Mouse (Mus musculus) forebrain, embryonic 12.5 days (tissue): ENCODE measurements around the gene Col17a1. TPM values are rescaled to one million over a fixed set of nuclear protein-coding genes. Genes with fewer than 3 reads are reported as not detected.

ENCODE experiments used
- ATAC-seq: fragments of 200-750 bp; cut with Nextera tagmentation; 2 replicates; pipeline ENCODE4 v1.8.0; 2017; ENCODE audit warnings: moderate TSS enrichment; ENCODE audit not compliant: low FRiP score
- H3K27ac ChIP-seq: fragments of 300-500 bp; sonication (generic); 2 replicates; pipeline ENCODE4 v1.5.1; 2016; ENCODE audit warnings: mild to moderate bottlenecking
- H3K27me3 ChIP-seq: fragments of 300-500 bp; sonication (generic); 2 replicates; pipeline ENCODE4 v1.6.1; 2016; ENCODE audit warnings: mild to moderate bottlenecking
- H3K36me3 ChIP-seq: fragments of 300-500 bp; sonication (generic); replicated peaks from 2 replicates; pipeline ENCODE4 v1.6.1; 2016; ENCODE audit warnings: mild to moderate bottlenecking
- H3K4me1 ChIP-seq: fragments of 300-500 bp; sonication (generic); 2 replicates; pipeline ENCODE4 v1.6.1; 2016
- H3K4me2 ChIP-seq: fragments of 300-500 bp; sonication (generic); 2 replicates; pipeline ENCODE4 v1.6.1; 2016; ENCODE audit warnings: mild to moderate bottlenecking, moderate library complexity
- H3K4me3 ChIP-seq: fragments of 300-500 bp; sonication (generic); replicated peaks from 2 replicates; pipeline ENCODE4 v1.5.1; 2016; ENCODE audit warnings: mild to moderate bottlenecking
- H3K9ac ChIP-seq: fragments of 300-500 bp; sonication (generic); 2 replicates; pipeline ENCODE4 v1.6.1; 2016; ENCODE audit warnings: mild to moderate bottlenecking
- H3K9me3 ChIP-seq: fragments of 300-500 bp; sonication (generic); 2 replicates; pipeline ENCODE4 v1.6.1; 2016
- whole genome bisulfite sequencing: fragments of 180-500 bp; shearing (Covaris S2); methylation state at CpG from one replicate; pipeline ENCODE4 v1.1.7; 2016; 5-methylcytosine and 5-hydroxymethylcytosine counted together
- polyA plus RNA-seq: library from polyadenylated mRNA; unstranded; fragments of >200 nt; fragmentation: Nextera tagmentation; extraction: Ambion mirVana; gene quantifications from 2 replicates; pipeline ENCODE4 v1.2.1, GENCODE M21; 2016

Gene Col17a1
- polyA plus RNA-seq, 1 experiment from 2014 or later = 0.92 TPM

GRCm38 (mm10) chr19:47705080-47705771, 13.3 kb upstream of the Col17a1 start:
- WGBS = 80% methylated on average over 13 of the region's 13 CpGs
- no peaks in the 10 kb centered on the region for H3K36me3 ChIP-seq

GRCm38 (mm10) chr19:47700509-47700908, 8.6 kb upstream of the Col17a1 start:
- Histone ChIP-seq H3K27ac (no peak overlapping the region), H3K4me2 (no peak overlapping the region), H3K9ac (no peak overlapping the region), H3K9me3 (no peaks in the 10 kb centered on the region), H3K4me3 (no peak overlapping the region), H3K4me1 (no peaks in the 10 kb centered on the region), H3K36me3 (no peaks in the 10 kb centered on the region), H3K27me3 (no peaks in the 10 kb centered on the region)
- ATAC-seq = no peak
- WGBS = 84% methylated on average over 8 of the region's 8 CpGs

More at GRCm38 (mm10) chr19:47705080-47705771, 13.3 kb upstream of the Col17a1 start:
- H3K4me3 ChIP-seq = no peak overlapping the region
- H3K27me3 ChIP-seq = no peaks in the 10 kb centered on the region
- no peak overlapping the region for H3K4me2 ChIP-seq
- H3K27ac ChIP-seq = no peak overlapping the region
- no peak for ATAC-seq
- H3K9ac ChIP-seq = no peak overlapping the region
- no peaks in the 10 kb centered on the region for H3K4me1 ChIP-seq
- H3K9me3 ChIP-seq = no peaks in the 10 kb centered on the region

GRCm38 (mm10) chr19:47699743-47700142, 7.8 kb upstream of the Col17a1 start:
- Histone ChIP-seq H3K9me3 (no peaks in the 10 kb centered on the region), H3K4me1 (no peaks in the 10 kb centered on the region), H3K27me3 (no peaks in the 10 kb centered on the region), H3K27ac (no peak overlapping the region), H3K36me3 (no peaks in the 10 kb centered on the region), H3K9ac (no peak overlapping the region), H3K4me2 (no peak overlapping the region), H3K4me3 (no peak overlapping the region)
- ATAC-seq = no peak
- 90% methylated on average over 9 of the region's 9 CpGs for WGBS

GRCm38 (mm10) chr19:47698266-47698665, 6.4 kb upstream of the Col17a1 start:
- no peak overlapping the region for H3K9ac ChIP-seq
- no peaks in the 10 kb centered on the region for H3K9me3 ChIP-seq
- H3K4me3 ChIP-seq = no peak overlapping the region
- no peaks in the 10 kb centered on the region for H3K27me3 ChIP-seq
- H3K4me1 ChIP-seq = peaks cover 10% of the 10 kb centered on the region
- no peaks in the 10 kb centered on the region for H3K36me3 ChIP-seq
- 91% methylated on average over 9 of the region's 9 CpGs for WGBS
- ATAC-seq = no peak
- H3K27ac ChIP-seq = no peak overlapping the region
- H3K4me2 ChIP-seq = no peak overlapping the region

GRCm38 (mm10) chr19:47697067-47697466, 5.2 kb upstream of the Col17a1 start:
- no peak overlapping the region for H3K9ac ChIP-seq
- WGBS = 79% methylated on average over 11 of the region's 11 CpGs
- no peaks in the 10 kb centered on the region for H3K36me3 ChIP-seq
- no peaks in the 10 kb centered on the region for H3K9me3 ChIP-seq
- H3K27ac ChIP-seq = no peak overlapping the region
- H3K4me3 ChIP-seq = no peak overlapping the region
- H3K27me3 ChIP-seq = no peaks in the 10 kb centered on the region
- peaks cover 13% of the 10 kb centered on the region for H3K4me1 ChIP-seq
- H3K4me2 ChIP-seq = no peak overlapping the region
- ATAC-seq = no peak

- Histone ChIP-seq H3K4me3 (no peak overlapping the region), H3K27me3 (no peaks in the 10 kb centered on the region), H3K9me3 (no peaks in the 10 kb centered on the region), H3K36me3 (no peaks in the 10 kb centered on the region), H3K9ac (no peak overlapping the region), H3K27ac (no peak overlapping the region), H3K4me1 (peaks cover 13% of the 10 kb centered on the region), H3K4me2 (no peak overlapping the region)
- no peak for ATAC-seq
- WGBS = 95% methylated on average over 8 of the region's 8 CpGs
Observed at GRCm38 (mm10) chr19:47696411-47696810, 4.5 kb upstream of the Col17a1 start.

GRCm38 (mm10) chr19:47695725-47696124, 3.8 kb upstream of the Col17a1 start:
- H3K4me2 ChIP-seq = no peak overlapping the region
- peaks cover 13% of the 10 kb centered on the region for H3K4me1 ChIP-seq
- no peaks in the 10 kb centered on the region for H3K9me3 ChIP-seq
- no peaks in the 10 kb centered on the region for H3K36me3 ChIP-seq
- H3K4me3 ChIP-seq = no peak overlapping the region
- no peak for ATAC-seq
- no peak overlapping the region for H3K27ac ChIP-seq
- WGBS = 90% methylated on average over 6 of the region's 6 CpGs
- H3K27me3 ChIP-seq = no peaks in the 10 kb centered on the region
- no peak overlapping the region for H3K9ac ChIP-seq

- Histone ChIP-seq H3K9ac (no peak overlapping the region), H3K36me3 (no peaks in the 10 kb centered on the region), H3K4me3 (no peak overlapping the region), H3K4me1 (peaks cover 17% of the 10 kb centered on the region), H3K27ac (no peak overlapping the region), H3K9me3 (no peaks in the 10 kb centered on the region), H3K27me3 (no peaks in the 10 kb centered on the region), H3K4me2 (no peak overlapping the region)
- 89% methylated on average over 7 of the region's 7 CpGs for WGBS
- ATAC-seq = no peak
Observed at GRCm38 (mm10) chr19:47689592-47689991, 2.3 kb downstream of the Col17a1 start.

GRCm38 (mm10) chr19:47678675-47679074, 13.2 kb downstream of the Col17a1 start:
- Histone ChIP-seq H3K36me3 (no peaks in the 10 kb centered on the region), H3K9ac (no peak overlapping the region), H3K27ac (no peak overlapping the region), H3K4me2 (no peak overlapping the region), H3K4me1 (no peaks in the 10 kb centered on the region), H3K9me3 (no peaks in the 10 kb centered on the region), H3K27me3 (no peaks in the 10 kb centered on the region), H3K4me3 (no peak overlapping the region)
- no peak for ATAC-seq
- WGBS = 71% methylated on average over 12 of the region's 12 CpGs

GRCm38 (mm10) chr19:47674419-47674818, 17.5 kb downstream of the Col17a1 start:
- Histone ChIP-seq H3K9me3 (no peaks in the 10 kb centered on the region), H3K4me3 (no peak overlapping the region), H3K27ac (no peak overlapping the region), H3K27me3 (no peaks in the 10 kb centered on the region), H3K4me2 (no peak overlapping the region), H3K36me3 (no peaks in the 10 kb centered on the region), H3K4me1 (no peaks in the 10 kb centered on the region), H3K9ac (no peak overlapping the region)
- no peak for ATAC-seq
- WGBS = 36% methylated on average over 8 of the region's 8 CpGs

- Histone ChIP-seq H3K36me3 (no peaks in the 10 kb centered on the region), H3K9ac (no peak overlapping the region), H3K4me2 (no peak overlapping the region), H3K27me3 (no peaks in the 10 kb centered on the region), H3K4me1 (peaks cover 13% of the 10 kb centered on the region; the same call in 1 of the 2 replicates), H3K27ac (no peak overlapping the region), H3K9me3 (no peaks in the 10 kb centered on the region), H3K4me3 (no peak overlapping the region)
- no peak for ATAC-seq
- WGBS = 76% methylated on average over 9 of the region's 9 CpGs
Observed at GRCm38 (mm10) chr19:47668399-47668798, 23.5 kb downstream of the Col17a1 start.

- Histone ChIP-seq H3K9ac (no peak overlapping the region), H3K4me2 (no peak overlapping the region), H3K9me3 (no peaks in the 10 kb centered on the region), H3K4me1 (peaks cover 13% of the 10 kb centered on the region; the same call in 1 of the 2 replicates), H3K27me3 (no peaks in the 10 kb centered on the region), H3K4me3 (no peak overlapping the region), H3K36me3 (no peaks in the 10 kb centered on the region), H3K27ac (no peak overlapping the region)
- ATAC-seq = no peak
- WGBS = 69% methylated on average over 8 of the region's 8 CpGs
Observed at GRCm38 (mm10) chr19:47667601-47668000, 24.3 kb downstream of the Col17a1 start.

- 0 out of 2 replicates have a peak, but pooled peaks cover 3% of the 10 kb centered on the region for H3K27me3 ChIP-seq
- no peak overlapping the region for H3K4me2 ChIP-seq
- 84% methylated on average over 9 of the region's 9 CpGs for WGBS
- no peak for ATAC-seq
- H3K4me3 ChIP-seq = no peak overlapping the region
- H3K27ac ChIP-seq = no peak overlapping the region
- peaks cover 7% of the 10 kb centered on the region for H3K4me1 ChIP-seq
- no peaks in the 10 kb centered on the region for H3K36me3 ChIP-seq
- no peaks in the 10 kb centered on the region for H3K9me3 ChIP-seq
- no peak overlapping the region for H3K9ac ChIP-seq
Observed at GRCm38 (mm10) chr19:47659765-47660408, 32.0 kb downstream of the Col17a1 start.
